Mouse (Mus musculus) layer of hippocampus, postnatal 25 days (tissue): ENCODE measurements at regions not wholly inside any gene's neighbourhood (a gene's known extent, or its start where the extent isn't known, plus 50 kb on each side); places are given as distances from the start of the nearest gene placed in this dataset.
A peak's percentile ranks its signal among the peaks of the same experiment; 100 is the strongest.

Experiments used
- DNase-seq, 2 experiments: peaks; one replicate each; pipeline ENCODE4 v3.0.0; 2022; ENCODE audit warnings: mixed read lengths in 2 of 2, low spot score in 1 of 2; ENCODE audit errors: extremely low spot score in 1 of 2

DNA sequence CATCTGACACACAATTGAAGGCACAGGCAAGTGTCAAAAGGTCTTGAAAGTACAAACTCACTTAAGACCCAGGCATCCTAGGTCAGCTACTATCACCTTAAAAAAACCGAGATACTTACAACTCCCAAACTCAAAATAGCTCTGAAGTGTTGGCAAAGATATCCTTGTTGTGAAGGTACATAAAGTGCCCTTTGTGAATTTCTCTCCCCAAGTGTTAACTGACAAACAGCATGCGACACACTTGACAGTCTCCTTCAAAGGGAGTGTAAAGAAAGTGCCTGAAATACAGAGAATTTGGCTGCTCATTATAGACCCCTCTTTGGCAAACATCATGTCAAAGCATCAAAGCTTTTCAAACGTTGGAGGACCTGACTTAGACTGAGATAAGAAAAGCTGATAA lies 2634.2 kb downstream of the 9330182O14Rik start:
- no peak for DNase-seq

GRCm38 (mm10) chr15:42779903-42780302 lies 2645.7 kb downstream of the 9330182O14Rik start:
- no peak for DNase-seq

DNA sequence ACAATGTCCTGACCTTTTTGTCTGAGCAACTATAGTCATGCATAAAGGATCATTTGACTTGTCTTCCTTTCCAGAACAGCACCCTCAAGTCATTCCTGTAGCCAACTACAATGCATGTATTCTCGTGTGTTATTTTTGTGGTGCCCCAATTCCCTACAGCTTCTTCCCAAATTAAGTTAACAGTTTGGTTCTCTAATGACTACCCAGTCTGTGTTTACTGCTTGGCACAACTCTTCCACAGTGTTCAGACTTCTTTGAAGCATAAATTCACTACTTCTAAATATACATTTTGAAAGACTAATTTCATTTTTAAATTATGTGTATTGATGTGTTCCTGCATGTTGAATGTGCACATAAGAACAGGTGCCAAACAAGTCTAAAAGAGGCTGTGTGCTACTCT lies 2667.1 kb downstream of the 9330182O14Rik start:
- DNase-seq = no peak

DNA sequence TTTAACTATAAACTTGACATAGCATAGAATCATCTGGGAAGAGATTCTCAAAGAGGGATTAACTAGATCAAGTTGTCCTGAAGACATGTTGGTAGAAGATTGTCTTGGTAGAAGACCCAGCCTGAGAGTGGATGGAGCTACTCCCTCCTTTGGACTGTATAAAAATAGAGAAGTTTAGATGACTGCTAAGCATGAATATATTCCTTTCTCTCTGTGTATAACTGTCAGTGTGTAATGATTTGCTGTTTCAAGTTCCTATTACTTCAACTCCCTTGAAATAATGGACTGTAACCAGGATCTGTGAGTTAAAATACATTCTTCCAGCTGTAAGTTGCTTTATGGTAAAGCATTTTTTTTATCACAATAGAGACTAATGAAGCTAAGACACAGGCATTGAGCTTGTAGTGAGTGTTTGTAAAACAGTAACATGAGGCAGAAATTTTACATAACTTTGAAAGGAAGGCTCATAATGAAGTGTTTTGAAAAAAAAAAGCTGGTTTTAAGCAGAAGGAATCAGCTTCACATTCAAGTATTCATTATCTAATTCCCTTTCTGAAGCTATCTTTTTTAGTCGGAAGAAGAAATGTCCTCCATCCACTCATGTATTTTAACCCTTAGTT lies 2676.8 kb downstream of the 9330182O14Rik start:
- no peak for DNase-seq

DNA sequence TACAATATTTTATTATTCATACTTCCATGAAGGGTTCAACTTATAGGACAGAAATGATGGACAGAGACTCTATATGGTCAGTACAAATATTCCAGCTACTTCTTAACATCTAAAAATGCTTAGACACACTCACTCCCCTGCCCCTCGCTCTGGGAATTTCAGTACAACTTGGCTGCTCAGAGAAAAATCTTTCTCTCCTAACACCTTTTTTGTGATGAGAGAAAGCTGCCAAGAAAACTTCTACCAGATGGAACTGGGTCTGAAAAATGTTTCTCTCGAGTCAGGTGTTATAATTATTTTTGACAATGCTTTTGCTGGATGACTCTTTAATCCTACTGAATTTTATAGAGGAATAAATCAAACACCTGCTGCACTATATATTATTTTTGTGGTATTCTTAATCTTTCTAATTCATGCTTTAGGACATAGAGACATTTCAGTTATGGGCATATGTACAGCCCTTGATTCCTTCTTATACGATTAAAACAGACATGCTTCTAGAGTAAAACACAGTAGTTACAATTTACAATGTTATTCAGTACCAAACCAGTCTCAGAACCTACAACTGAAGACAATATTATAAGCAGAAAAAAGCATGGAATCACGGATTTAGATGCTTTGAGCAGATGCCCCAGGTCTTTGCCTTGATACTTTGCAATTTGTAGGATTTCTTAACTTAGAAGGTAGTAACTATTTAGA lies 2681.0 kb downstream of the 9330182O14Rik start:
- no peak for DNase-seq

DNA sequence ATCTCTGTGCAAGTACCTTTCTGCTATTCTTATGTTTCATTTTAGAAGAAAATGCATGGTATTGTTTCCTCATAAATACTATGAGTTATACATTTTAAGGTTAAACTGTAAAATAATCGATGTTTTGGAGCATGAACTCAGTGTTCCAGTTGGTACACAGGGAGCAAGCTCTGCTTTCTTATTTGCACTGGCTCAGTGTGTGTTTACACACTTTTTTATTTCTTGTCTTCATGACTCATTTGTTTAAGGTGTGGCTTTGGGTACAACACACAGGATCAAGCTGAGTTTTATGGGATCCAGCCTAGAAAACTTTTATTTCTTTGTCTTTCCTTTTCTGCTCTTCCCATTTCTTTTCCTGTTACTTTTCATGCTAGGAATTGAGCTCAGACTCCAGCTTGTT lies 2704.7 kb downstream of the 9330182O14Rik start:
- DNase-seq = no peak

GRCm38 (mm10) chr15:42850003-42850402 lies 2715.8 kb downstream of the 9330182O14Rik start:
- no peak for DNase-seq

DNA sequence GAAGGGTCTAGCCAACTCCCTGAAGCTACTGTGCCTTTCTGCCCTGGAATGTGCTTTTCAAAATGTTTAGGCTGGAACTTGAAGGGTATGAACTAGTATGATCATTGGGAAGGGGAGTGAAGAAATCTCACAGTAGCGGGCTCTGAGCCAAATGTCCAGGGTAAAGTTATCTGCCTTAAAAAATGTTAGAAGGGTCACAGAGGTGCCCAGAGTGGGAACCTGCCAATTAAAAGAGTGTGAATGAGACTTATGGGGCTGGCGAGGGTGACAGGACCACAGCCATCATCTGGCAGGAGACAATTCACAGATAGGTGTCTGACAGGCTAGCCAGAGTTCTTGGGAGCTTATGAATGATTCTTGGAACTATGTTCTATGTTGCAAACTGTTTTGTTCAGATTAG lies 2738.3 kb downstream of the 9330182O14Rik start:
- DNase-seq = no peak

DNA sequence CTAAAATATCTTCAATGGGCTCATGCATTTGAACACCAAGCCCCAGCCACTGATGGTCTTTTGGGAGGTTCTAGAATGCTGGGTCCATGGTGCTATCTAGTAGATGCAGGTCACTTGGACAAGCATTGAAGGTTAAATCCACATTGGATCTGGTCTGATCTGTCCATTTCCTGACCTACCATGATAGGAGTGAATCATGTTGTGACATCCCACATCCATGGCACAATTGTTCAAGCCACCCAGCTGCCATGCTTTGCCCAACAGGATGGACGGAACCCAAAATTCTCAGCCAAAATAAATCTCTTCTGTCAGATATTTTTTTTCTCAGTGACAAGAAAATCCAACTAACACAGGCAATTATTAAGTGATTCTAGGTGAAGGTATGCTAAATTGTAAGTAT lies 2760.4 kb downstream of the 9330182O14Rik start:
- DNase-seq = no peak

DNA sequence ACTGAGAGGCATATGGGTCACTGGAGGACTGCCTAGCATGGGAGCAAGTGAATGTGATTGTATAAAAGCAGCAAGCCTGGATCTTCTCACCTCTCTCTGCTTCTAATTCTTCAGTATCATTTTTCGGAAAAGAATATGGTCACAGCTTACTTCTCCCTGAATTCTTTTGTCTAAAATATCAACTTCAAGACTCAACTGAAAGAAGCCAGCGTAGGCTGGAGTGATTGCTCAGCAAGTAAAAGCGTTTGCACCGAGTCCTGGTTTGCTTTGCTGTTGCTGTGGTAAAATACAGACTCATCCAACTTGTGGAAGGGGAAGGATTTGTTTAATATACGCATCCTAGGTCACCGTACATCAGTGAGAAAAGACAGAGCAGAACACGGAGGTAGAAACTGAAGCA lies 2765.9 kb downstream of the 9330182O14Rik start:
- no peak for DNase-seq

DNA sequence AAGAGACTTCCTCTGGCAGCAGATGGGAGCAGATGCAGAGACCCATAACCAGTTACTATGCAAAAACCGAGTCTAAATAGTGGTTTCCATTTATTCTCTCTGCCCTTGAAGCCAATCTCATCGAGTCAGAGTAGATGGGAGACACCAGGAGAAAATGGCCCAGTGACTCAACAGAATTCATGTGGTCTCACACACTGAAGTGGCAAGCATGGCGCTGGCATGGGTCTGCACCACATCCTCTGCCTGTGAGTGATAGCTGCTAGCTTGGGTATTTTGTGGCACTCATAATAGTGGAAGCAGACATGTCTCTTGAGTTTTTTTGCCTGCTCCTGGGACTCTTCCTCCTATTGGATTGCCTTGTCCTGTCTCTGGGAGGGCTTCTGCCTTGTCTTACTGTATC lies 2767.6 kb downstream of the 9330182O14Rik start:
- DNase-seq = no peak

DNA sequence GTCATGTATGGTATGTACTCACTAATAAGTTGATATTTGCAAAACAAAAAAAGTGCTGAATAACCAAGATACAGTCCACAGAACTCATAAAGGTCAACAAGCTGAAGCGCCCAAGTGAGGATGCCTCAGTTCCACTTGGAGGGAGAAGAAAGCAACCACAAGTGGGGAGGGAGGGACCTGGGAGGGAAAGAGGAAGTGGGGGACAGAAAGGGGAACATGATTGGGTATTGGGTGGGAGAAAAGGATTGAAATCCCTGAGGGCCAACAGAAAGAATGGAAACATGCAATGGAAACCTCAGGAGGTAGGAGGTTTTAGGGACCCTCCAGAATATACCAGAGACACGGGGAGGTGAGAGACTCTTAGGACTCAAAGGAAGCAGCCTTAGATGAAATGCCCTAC lies 2777.2 kb downstream of the 9330182O14Rik start:
- no peak for DNase-seq

GRCm38 (mm10) chr15:42912880-42913279 lies 2778.7 kb downstream of the 9330182O14Rik start:
- DNase-seq = no peak

DNA sequence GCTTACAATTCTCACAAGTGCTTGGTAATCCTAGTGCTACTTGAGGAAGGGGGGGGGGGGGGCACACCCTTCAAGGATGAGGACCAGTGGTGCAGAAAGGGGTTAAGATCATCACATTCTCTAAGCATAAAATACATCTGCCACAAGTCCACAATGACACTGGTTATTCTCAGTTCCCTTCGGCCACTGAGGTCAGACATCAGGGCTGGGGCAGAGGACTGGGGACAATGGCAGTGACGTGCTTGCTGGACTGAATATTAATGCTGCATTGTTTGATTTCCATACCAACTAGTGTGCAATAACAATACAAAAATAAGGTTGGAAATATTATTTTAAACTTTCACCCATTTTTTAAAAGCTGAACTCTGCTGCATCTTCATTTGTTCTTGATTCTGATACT lies 2779.1 kb downstream of the 9330182O14Rik start:
- DNase-seq = no peak

GRCm38 (mm10) chr15:42914099-42914498 lies 2779.9 kb downstream of the 9330182O14Rik start:
- peak; percentile 41 to 86 for DNase-seq

DNA sequence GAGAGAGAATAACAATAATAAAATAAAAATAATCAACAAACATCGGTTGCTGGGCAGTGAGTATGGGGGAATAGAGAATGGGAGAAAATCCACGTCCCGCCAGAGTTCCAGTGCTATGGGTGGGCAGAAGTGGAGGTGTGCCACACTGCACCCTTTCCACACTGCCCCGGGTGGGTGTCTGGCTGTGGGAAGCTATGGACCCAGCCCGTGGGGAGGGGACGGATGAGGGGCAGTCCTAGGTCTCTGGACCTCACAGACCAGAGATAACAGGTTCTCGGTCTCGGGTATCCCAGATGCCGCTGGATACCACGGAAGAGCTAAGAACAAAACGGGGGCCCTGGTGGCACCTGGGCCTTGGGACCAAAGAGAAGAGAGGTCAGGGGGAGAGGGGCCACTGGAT lies 2781.0 kb downstream of the 9330182O14Rik start:
- DNase-seq = no peak

GRCm38 (mm10) chr15:42921618-42922017 lies 2787.5 kb downstream of the 9330182O14Rik start:
- DNase-seq = no peak

DNA sequence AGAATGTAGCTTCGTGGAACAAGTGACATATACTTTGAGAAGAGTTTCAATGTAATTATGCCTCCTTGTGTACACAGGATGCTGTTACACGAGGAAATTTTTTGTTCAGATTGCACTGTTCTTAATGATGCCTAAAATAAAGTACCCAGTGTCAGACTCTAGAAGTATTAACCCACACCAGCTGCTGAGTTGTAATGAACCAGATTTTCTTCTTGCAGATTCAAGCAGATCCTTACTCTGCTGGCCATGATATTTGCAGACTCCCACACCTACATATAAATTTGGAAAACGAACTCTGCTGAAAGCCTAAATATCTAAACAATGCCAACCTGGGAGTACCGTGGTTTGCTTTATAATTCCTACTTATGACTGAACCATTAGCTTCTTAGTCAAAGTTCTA lies 2794.2 kb downstream of the 9330182O14Rik start:
- no peak for DNase-seq

GRCm38 (mm10) chr15:42944610-42945009 lies 2810.4 kb downstream of the 9330182O14Rik start:
- DNase-seq = no peak

DNA sequence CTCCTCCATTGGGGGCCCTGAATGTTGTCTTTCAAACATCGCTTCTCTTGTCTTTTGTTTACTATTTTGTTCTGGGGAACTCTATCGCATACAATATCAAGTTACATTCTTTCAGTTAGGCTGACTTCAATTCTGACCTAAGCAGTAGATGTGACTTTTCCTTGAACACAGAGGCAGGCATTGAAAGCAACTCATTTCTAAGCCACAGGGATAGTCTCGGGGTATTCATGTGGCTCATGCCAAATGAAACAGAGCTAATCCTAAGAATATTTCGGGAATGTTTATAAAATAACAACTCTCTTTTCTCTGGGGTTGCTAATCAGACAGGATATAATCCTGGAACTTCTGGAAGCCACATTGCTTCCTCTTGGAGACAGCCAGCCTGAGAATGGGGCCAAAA lies 2821.0 kb downstream of the 9330182O14Rik start:
- DNase-seq = no peak

DNA sequence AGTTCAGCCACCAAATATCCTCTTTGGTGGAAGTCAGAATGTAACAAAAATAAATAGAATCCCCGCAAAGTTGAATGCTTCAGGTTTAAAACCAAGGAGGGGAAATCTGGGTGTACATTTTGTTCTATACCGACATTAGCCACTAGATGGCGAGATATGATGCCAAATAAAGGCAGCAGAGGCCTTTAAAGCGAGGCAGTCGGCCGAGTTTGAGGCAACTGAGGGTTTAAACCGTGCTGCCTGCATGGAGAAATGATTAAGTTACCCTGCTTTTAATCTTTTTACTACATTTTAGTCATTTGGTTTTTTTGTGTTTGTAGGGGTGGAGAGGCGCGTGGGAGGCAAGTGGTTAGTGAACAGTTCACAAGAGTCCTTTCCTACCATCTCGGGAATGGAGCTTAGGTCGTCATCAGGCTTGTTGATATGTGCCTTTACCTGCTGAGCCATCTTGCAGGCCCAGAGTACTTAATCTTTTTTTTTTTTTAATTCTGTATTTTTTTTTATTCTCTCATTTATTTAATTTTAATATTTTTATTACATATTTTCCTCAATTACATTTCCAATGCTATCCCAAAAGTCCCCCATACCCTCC lies 2828.7 kb downstream of the 9330182O14Rik start:
- DNase-seq = peak; percentile 28 to 45

- no peak for DNase-seq
These were observed 2831.1 kb downstream of the 9330182O14Rik start for GRCm38 (mm10) chr15:42965314-42965713.
